Mouse (Mus musculus) small intestine, adult 10 weeks (tissue): Measurements from ENCODE around the gene Ros1. TPM values are rescaled to one million over a fixed set of nuclear protein-coding genes. Genes with fewer than 3 reads are reported as not detected.

Experiments used
- polyA plus RNA-seq: library from polyadenylated mRNA; stranded (reverse); fragments of 350-450 nt; fragmentation: Illumina TruSeq; extraction: RNeasy Lipid Tissue Mini Kit (QIAGEN cat#74804); gene quantifications from one replicate; pipeline ENCODE4 v1.2.3, GENCODE M21; 2014; ENCODE audit warnings: low replicate concordance

The Ros1 gene
- 5.5 TPM for polyA plus RNA-seq

GRCm38 (mm10) chr10:52194957-52195852 lies at the start of gene Ros1:
Gene Ros1, minus strand, starts transcription at chr10:52195244.

GRCm38 (mm10) chr10:52233301-52233968 lies 38.4 kb upstream of the Ros1 start, which contains the start of gene Dcbld1:
Gene Dcbld1, plus strand, starts transcription at chr10:52233619.

GRCm38 (mm10) chr10:52022413-52023212 lies 172.4 kb downstream of the Ros1 start, which contains the start of gene Vgll2:
Gene Vgll2, plus strand, starts transcription at chr10:52022502.

Other genes with a start within 250 kb of the Ros1 start
- not detected for gene Vgll2, start 172.7 kb downstream of the Ros1 start, polyA plus RNA-seq
- 34.6 TPM for gene Dcbld1, start 38.4 kb upstream of the Ros1 start, polyA plus RNA-seq
- not detected for gene Gm26741, start 163.5 kb upstream of the Ros1 start, polyA plus RNA-seq
- gene Gopc, start 186.9 kb upstream of the Ros1 start, polyA plus RNA-seq, result 34.7 TPM
- gene Nepn, start 193.7 kb upstream of the Ros1 start, polyA plus RNA-seq, result not detected
- gene Nus1, start 222.3 kb upstream of the Ros1 start, polyA plus RNA-seq, result 130 TPM